Mouse (Mus musculus) brain, embryonic 18.5 days (tissue): Measurements from ENCODE around the gene Itga5.

Experiments
- DNase-seq: peaks from one replicate; pipeline ENCODE4 v3.0.0-alpha.2; 2012; ENCODE audit warnings: low read depth, low spot score

The Itga5 gene

GRCm38 (mm10) chr15:103365471-103366375 lies 840 bp downstream of the Itga5 start:
- DNase-seq, result no peak

GRCm38 (mm10) chr15:103364761-103365160 lies 1.8 kb downstream of the Itga5 start:
- DNase-seq, result no peak

GRCm38 (mm10) chr15:103363809-103364208 lies 2.8 kb downstream of the Itga5 start:
- DNase-seq, result no peak

GRCm38 (mm10) chr15:103362950-103363349 lies 3.6 kb downstream of the Itga5 start:
- DNase-seq, result no peak

GRCm38 (mm10) chr15:103362333-103362732 lies 4.2 kb downstream of the Itga5 start:
- no peak for DNase-seq

GRCm38 (mm10) chr15:103361269-103361668 lies 5.3 kb downstream of the Itga5 start:
- no peak for DNase-seq

GRCm38 (mm10) chr15:103359869-103360602 lies 6.5 kb downstream of the Itga5 start:
- no peak for DNase-seq

GRCm38 (mm10) chr15:103359122-103359510 lies 7.4 kb downstream of the Itga5 start:
- DNase-seq, result no peak

- no peak for DNase-seq
Observed at GRCm38 (mm10) chr15:103358278-103359121, 8.1 kb downstream of the Itga5 start.

- DNase-seq, result no peak
Observed at GRCm38 (mm10) chr15:103357817-103358216, 8.7 kb downstream of the Itga5 start.

GRCm38 (mm10) chr15:103356130-103356529 lies 10.4 kb downstream of the Itga5 start:
- DNase-seq, result no peak

- no peak for DNase-seq
Observed at GRCm38 (mm10) chr15:103355420-103355819, 11.1 kb downstream of the Itga5 start.

GRCm38 (mm10) chr15:103354690-103355089 lies 11.9 kb downstream of the Itga5 start:
- no peak for DNase-seq

- no peak for DNase-seq
Observed at GRCm38 (mm10) chr15:103353511-103354256, 12.9 kb downstream of the Itga5 start.

- no peak for DNase-seq
Observed at GRCm38 (mm10) chr15:103352856-103353255, 13.7 kb downstream of the Itga5 start.

GRCm38 (mm10) chr15:103347275-103347684 lies 19.3 kb downstream of the Itga5 start:
- no peak for DNase-seq

- no peak for DNase-seq
Observed at GRCm38 (mm10) chr15:103345789-103346188, 20.8 kb downstream of the Itga5 start.

GRCm38 (mm10) chr15:103343556-103343955 lies 23.0 kb downstream of the Itga5 start:
- DNase-seq, result no peak

GRCm38 (mm10) chr15:103343008-103343407 lies 23.6 kb downstream of the Itga5 start:
- no peak for DNase-seq

- no peak for DNase-seq
Observed at GRCm38 (mm10) chr15:103342415-103342814, 24.1 kb downstream of the Itga5 start.

- no peak for DNase-seq
Observed at GRCm38 (mm10) chr15:103341547-103341946, 25.0 kb downstream of the Itga5 start.
